Mouse (Mus musculus): ENCODE measurements around the gene H2afj. TPM values are rescaled to one million over a fixed set of nuclear protein-coding genes. Genes with fewer than 3 reads are reported as not detected.

H2afj gene
- 75.2 and 81.2 TPM in 2 replicates for polyA plus RNA-seq (2015; fragmentation: Nextera tagmentation; extraction: Ambion mirVana)

- Histone ChIP-seq H3K27me3 (replicated peaks) (no peaks in the 10 kb centered on the region), H3K4me1 (peaks cover 38% of the 10 kb centered on the region), H3K4me2 (peak within 1 kb of the TSS; percentile 99), H3K36me3 (peaks cover 15% of the 10 kb centered on the region), H3K9ac (peak within 1 kb of the TSS; percentile 86), H3K4me3 (peak within 1 kb of the TSS; percentile 79), H3K27ac (replicated peaks) (peak within 1 kb of the TSS; percentile 79), H3K9me3 (no peaks in the 10 kb centered on the region)
- 0% methylated on average over 34 of the region's 34 CpGs for WGBS
- peak; percentile 82 for ATAC-seq (ENCODE audit: extremely low read depth, insufficient number of reproducible peaks, low FRiP score, low TSS enrichment)
Observed at GRCm38 (mm10) chr6:136808014-136808417, at the start of gene H2afj. TSS of gene H2afj (plus strand) at chr6:136808244.

DNA sequence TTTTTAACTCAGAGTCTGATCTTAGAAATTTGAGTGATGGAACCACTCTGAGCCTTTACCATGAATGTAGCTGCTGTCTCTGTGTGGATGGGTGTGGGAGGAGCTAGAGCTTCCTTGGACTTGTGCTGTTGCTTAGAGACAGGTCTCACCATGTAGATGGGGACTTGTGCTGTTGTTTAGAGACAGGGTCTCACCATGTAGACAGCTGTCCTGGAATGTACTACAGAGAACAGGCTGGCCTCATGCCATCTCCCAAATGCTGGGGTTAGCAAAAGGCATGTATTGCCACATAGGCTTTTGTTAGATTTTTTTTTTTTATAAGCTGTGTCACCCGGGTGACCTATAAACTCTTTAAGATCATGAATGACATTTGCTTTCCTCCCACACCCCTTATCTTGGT is 44.1 kb upstream of the H2afj start:
- peaks cover 14% of the 10 kb centered on the region for H3K4me1 ChIP-seq
- H3K9me3 ChIP-seq, result no peaks in the 10 kb centered on the region
- H3K36me3 ChIP-seq, result no peaks in the 10 kb centered on the region
- peak overlapping the region; percentile 5; the same call in 1 of the 2 replicates for H3K4me2 ChIP-seq
- ATAC-seq (ENCODE audit: extremely low read depth, insufficient number of reproducible peaks, low FRiP score, low TSS enrichment), result no peak
- H3K9ac ChIP-seq, result no peak overlapping the region
- peak overlapping the region; percentile 37; the same call in 1 of the 2 replicates for H3K27ac ChIP-seq (replicated peaks)
- 8% methylated on average over 1 of the region's 1 CpGs for WGBS
- H3K27me3 ChIP-seq (replicated peaks), result no peaks in the 10 kb centered on the region
- H3K4me3 ChIP-seq, result no peak overlapping the region

GRCm38 (mm10) chr6:136769143-136769542 is 38.9 kb upstream of the H2afj start:
- no peak overlapping the region for H3K9ac ChIP-seq
- H3K4me2 ChIP-seq, result no peak overlapping the region
- H3K27me3 ChIP-seq (replicated peaks), result no peaks in the 10 kb centered on the region
- H3K27ac ChIP-seq (replicated peaks), result no peak overlapping the region
- no peaks in the 10 kb centered on the region for H3K9me3 ChIP-seq
- H3K4me1 ChIP-seq, result peaks cover 5% of the 10 kb centered on the region
- no peaks in the 10 kb centered on the region for H3K36me3 ChIP-seq
- no peak overlapping the region for H3K4me3 ChIP-seq
- ATAC-seq (ENCODE audit: extremely low read depth, insufficient number of reproducible peaks, low FRiP score, low TSS enrichment), result no peak
- 63% methylated on average over 8 of the region's 8 CpGs for WGBS

GRCm38 (mm10) chr6:136769859-136770258 is 38.2 kb upstream of the H2afj start:
- Histone ChIP-seq H3K4me1 (no peaks in the 10 kb centered on the region), H3K36me3 (no peaks in the 10 kb centered on the region), H3K27me3 (replicated peaks) (no peaks in the 10 kb centered on the region), H3K4me2 (no peak overlapping the region), H3K9ac (no peak overlapping the region), H3K4me3 (no peak overlapping the region), H3K27ac (replicated peaks) (no peak overlapping the region), H3K9me3 (no peaks in the 10 kb centered on the region)
- no peak for ATAC-seq (ENCODE audit: extremely low read depth, insufficient number of reproducible peaks, low FRiP score, low TSS enrichment)
- 65% methylated on average over 7 of the region's 7 CpGs for WGBS

DNA sequence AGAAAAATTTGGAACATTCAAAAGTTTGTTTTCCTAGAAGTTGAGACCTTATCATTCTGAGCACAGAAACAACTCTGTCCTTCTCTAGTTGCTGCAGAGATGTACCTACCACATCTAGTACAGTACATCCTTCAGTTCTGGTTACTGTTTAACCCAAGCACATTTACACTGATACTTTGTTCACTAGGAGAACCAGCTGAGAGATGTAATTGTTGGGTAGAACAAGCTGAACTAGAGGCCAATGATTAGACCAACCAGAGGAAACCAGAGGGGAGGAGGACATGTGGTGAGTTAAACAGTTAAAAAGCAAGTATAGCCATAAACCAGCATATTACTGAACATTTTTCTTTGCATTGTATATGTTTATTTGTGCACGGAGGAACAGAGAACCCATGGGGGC is 31.7 kb upstream of the H2afj start:
- Histone ChIP-seq H3K4me1 (no peaks in the 10 kb centered on the region), H3K4me2 (no peak overlapping the region), H3K4me3 (no peak overlapping the region), H3K9ac (no peak overlapping the region), H3K36me3 (no peaks in the 10 kb centered on the region), H3K27ac (replicated peaks) (no peak overlapping the region), H3K27me3 (replicated peaks) (no peaks in the 10 kb centered on the region), H3K9me3 (no peaks in the 10 kb centered on the region)
- 83% methylated on average over 1 of the region's 1 CpGs for WGBS
- no peak for ATAC-seq (ENCODE audit: extremely low read depth, insufficient number of reproducible peaks, low FRiP score, low TSS enrichment)

GRCm38 (mm10) chr6:136781377-136781986 is 26.6 kb upstream of the H2afj start, which contains the start of gene Gucy2c:
TSS of gene Gucy2c (minus strand) at chr6:136781765.
- H3K9me3 ChIP-seq, result no peaks in the 10 kb centered on the region
- ATAC-seq (ENCODE audit: extremely low read depth, insufficient number of reproducible peaks, low FRiP score, low TSS enrichment), result no peak
- H3K27me3 ChIP-seq (replicated peaks), result no peaks in the 10 kb centered on the region
- no peak within 1 kb of the TSS for H3K9ac ChIP-seq
- no peaks in the 10 kb centered on the region for H3K4me1 ChIP-seq
- H3K4me3 ChIP-seq, result no peak within 1 kb of the TSS
- no peak within 1 kb of the TSS for H3K27ac ChIP-seq (replicated peaks)
- 72% methylated on average over 20 of the region's 20 CpGs for WGBS
- no peaks in the 10 kb centered on the region for H3K36me3 ChIP-seq
- no peak within 1 kb of the TSS for H3K4me2 ChIP-seq

GRCm38 (mm10) chr6:136782146-136782545 is 25.9 kb upstream of the H2afj start:
- no peak overlapping the region for H3K27ac ChIP-seq (replicated peaks)
- no peaks in the 10 kb centered on the region for H3K4me1 ChIP-seq
- H3K9me3 ChIP-seq, result no peaks in the 10 kb centered on the region
- H3K27me3 ChIP-seq (replicated peaks), result no peaks in the 10 kb centered on the region
- no peak for ATAC-seq (ENCODE audit: extremely low read depth, insufficient number of reproducible peaks, low FRiP score, low TSS enrichment)
- 84% methylated on average over 12 of the region's 12 CpGs for WGBS
- H3K4me3 ChIP-seq, result no peak overlapping the region
- no peak overlapping the region for H3K4me2 ChIP-seq
- H3K36me3 ChIP-seq, result no peaks in the 10 kb centered on the region
- no peak overlapping the region for H3K9ac ChIP-seq

GRCm38 (mm10) chr6:136782761-136783160 is 25.3 kb upstream of the H2afj start:
- Histone ChIP-seq H3K36me3 (no peaks in the 10 kb centered on the region), H3K4me3 (no peak overlapping the region), H3K9me3 (no peaks in the 10 kb centered on the region), H3K27me3 (replicated peaks) (no peaks in the 10 kb centered on the region), H3K4me1 (no peaks in the 10 kb centered on the region), H3K9ac (no peak overlapping the region), H3K4me2 (no peak overlapping the region), H3K27ac (replicated peaks) (no peak overlapping the region)
- 83% methylated on average over 9 of the region's 9 CpGs for WGBS
- no peak for ATAC-seq (ENCODE audit: extremely low read depth, insufficient number of reproducible peaks, low FRiP score, low TSS enrichment)

DNA sequence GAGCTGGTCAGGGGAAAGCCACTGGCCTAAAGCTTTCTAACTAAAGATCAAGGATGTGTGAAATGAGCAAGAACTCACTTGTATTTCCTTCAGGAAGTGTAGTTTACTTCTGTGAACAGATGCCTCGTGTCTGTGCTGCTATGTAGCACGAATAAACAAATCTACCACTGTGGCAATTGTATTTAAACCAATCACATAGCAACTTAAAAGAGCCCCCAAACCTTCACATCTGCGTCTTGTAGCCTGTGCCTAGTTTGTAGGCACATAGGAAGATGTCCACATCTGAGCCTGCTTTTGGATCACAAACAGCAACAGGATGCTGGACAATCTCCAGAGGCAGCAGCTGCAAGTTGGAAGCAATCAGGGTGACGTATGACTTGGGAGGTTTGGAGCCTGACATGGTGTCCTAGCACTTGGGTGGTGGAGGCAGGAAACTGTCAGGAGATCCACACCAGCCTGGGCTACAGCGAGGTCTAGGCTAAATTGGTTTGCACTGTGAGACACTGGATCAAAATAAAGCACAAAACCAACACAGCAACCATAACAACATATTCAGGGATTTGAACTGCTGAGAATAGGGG is 18.6 kb upstream of the H2afj start:
- H3K9ac ChIP-seq, result no peak overlapping the region
- ATAC-seq (ENCODE audit: extremely low read depth, insufficient number of reproducible peaks, low FRiP score, low TSS enrichment), result peak; percentile 33; the same call in 1 of the 2 replicates
- no peaks in the 10 kb centered on the region for H3K36me3 ChIP-seq
- WGBS, result 43% methylated on average over 5 of the region's 5 CpGs
- H3K4me1 ChIP-seq, result peaks cover 12% of the 10 kb centered on the region
- H3K4me3 ChIP-seq, result no peak overlapping the region
- H3K27me3 ChIP-seq (replicated peaks), result no peaks in the 10 kb centered on the region; the same call in 1 of the 2 replicates
- no peaks in the 10 kb centered on the region for H3K9me3 ChIP-seq
- 0 out of 2 replicates have a peak overlapping the region, but pooled peaks have one; percentile 16 for H3K27ac ChIP-seq (replicated peaks)
- no peak overlapping the region for H3K4me2 ChIP-seq

DNA sequence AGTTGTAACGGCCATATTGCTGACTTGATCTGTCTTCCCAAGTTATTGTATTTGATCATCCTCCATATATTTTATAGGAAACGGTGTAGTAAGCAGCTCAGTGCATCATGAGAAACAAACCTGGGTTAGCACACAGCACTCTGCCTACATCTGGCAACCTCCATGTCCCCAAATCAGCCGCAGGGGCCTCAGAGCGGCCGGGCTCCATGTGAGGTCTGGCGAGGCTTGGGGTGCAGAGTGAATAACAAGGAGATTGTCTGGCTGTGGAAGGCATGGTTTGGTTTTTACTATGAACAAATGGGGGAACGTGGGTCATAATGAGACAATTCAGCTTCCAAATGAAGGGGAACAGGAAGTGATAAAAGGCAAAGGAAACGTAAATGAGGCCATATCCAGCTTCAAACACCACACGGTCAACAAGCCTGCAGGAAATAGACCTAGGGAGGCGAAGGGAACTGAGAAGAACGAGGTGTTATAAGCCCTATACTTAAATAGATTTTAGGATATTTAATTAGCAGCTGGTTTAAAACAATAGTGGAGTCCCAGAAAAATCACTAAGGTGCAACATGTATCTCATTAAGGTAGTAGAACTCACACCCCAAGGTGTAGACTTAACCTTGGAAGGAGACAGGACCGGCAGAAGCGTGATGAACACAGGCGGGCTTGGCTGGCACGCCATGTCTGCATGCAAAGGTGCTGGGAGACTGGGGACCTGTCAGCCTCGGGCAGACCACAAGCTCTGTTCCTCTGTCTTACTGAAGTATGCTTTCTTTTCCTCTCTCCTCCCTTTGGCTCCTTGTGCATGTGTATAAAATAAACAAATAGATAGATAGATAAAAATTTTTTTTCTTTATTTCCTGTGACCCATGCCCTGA is 14.9 kb upstream of the H2afj start:
- 24% methylated on average over 16 of the region's 16 CpGs for WGBS

GRCm38 (mm10) chr6:136793831-136794525 is 14.1 kb upstream of the H2afj start:
- H3K4me1 ChIP-seq, result peaks cover 12% of the 10 kb centered on the region
- H3K9ac ChIP-seq, result peak overlapping the region; percentile 79
- under 1% methylated on average over 22 of the region's 24 CpGs for WGBS
- no peaks in the 10 kb centered on the region for H3K9me3 ChIP-seq
- H3K27ac ChIP-seq (replicated peaks), result no peak overlapping the region
- peak overlapping the region; percentile 57 for H3K4me3 ChIP-seq
- no peaks in the 10 kb centered on the region for H3K36me3 ChIP-seq
- H3K4me2 ChIP-seq, result peak overlapping the region; percentile 90
- H3K27me3 ChIP-seq (replicated peaks), result no peaks in the 10 kb centered on the region; the same call in 1 of the 2 replicates
- ATAC-seq (ENCODE audit: extremely low read depth, insufficient number of reproducible peaks, low FRiP score, low TSS enrichment), result no peak

More for the DNA sequence above, 14.9 kb upstream of the H2afj start:
- H3K27me3 ChIP-seq (replicated peaks), result no peaks in the 10 kb centered on the region; the same call in 1 of the 2 replicates
- H3K9ac ChIP-seq, result peak overlapping the region; percentile 79
- H3K4me1 ChIP-seq, result peaks cover 12% of the 10 kb centered on the region
- H3K4me2 ChIP-seq, result peak overlapping the region; percentile 90
- H3K4me3 ChIP-seq, result peak overlapping the region; percentile 57
- ATAC-seq (ENCODE audit: extremely low read depth, insufficient number of reproducible peaks, low FRiP score, low TSS enrichment), result no peak
- no peaks in the 10 kb centered on the region for H3K9me3 ChIP-seq
- H3K36me3 ChIP-seq, result no peaks in the 10 kb centered on the region
- no peak overlapping the region for H3K27ac ChIP-seq (replicated peaks)

Data from heart, embryonic 13.5 days (tissue).